Mouse (Mus musculus) liver, embryonic 11.5 days (tissue): ENCODE results near the gene Pax7. TPM values are rescaled to one million over a fixed set of nuclear protein-coding genes. Genes with fewer than 3 reads are reported as not detected.

Source experiments
- ATAC-seq: fragments of 200-750 bp; cut with Nextera tagmentation; replicated peaks from 2 replicates; pipeline ENCODE4 v1.8.0; 2017; ENCODE audit warnings: moderate number of reproducible peaks, mild to moderate bottlenecking, moderate TSS enrichment, moderate library complexity; ENCODE audit not compliant: low FRiP score
- DNase-seq: peaks from one replicate; pipeline ENCODE4 v3.0.0-alpha.2; 2017; ENCODE audit warnings: low spot score
- H3K27ac ChIP-seq: fragments of 300-500 bp; sonication (generic); 2 replicates; pipeline ENCODE4 v1.5.1; 2014; ENCODE audit warnings: mild to moderate bottlenecking, low read depth, low read length, control low read depth
- H3K27me3 ChIP-seq: fragments of 300-500 bp; sonication (generic); replicated peaks from 2 replicates; pipeline ENCODE4 v1.6.1; 2014; ENCODE audit warnings: low read length, mixed read lengths; ENCODE audit not compliant: control insufficient read depth, insufficient read depth
- H3K36me3 ChIP-seq: fragments of 300-500 bp; sonication (generic); 2 replicates; pipeline ENCODE4 v1.6.1; 2014; ENCODE audit warnings: mild to moderate bottlenecking, low read length, moderate library complexity, mixed read lengths; ENCODE audit not compliant: control insufficient read depth, insufficient read depth
- H3K4me1 ChIP-seq: fragments of 300-500 bp; sonication (generic); replicated peaks from 2 replicates; pipeline ENCODE4 v1.6.1; 2014; ENCODE audit warnings: low read length, mixed read lengths; ENCODE audit not compliant: control insufficient read depth, insufficient read depth
- H3K4me2 ChIP-seq: fragments of 300-500 bp; sonication (generic); 2 replicates; pipeline ENCODE4 v1.6.1; 2014; ENCODE audit warnings: mild to moderate bottlenecking, control low read depth, moderate library complexity
- H3K4me3 ChIP-seq: fragments of 300-500 bp; sonication (generic); 2 replicates; pipeline ENCODE4 v1.5.1; 2014; ENCODE audit warnings: low read depth, low read length, control low read depth
- H3K9ac ChIP-seq: fragments of 300-500 bp; sonication (generic); 2 replicates; pipeline ENCODE4 v1.6.1; 2014; ENCODE audit warnings: low read depth, low read length, control low read depth
- H3K9me3 ChIP-seq: fragments of 300-500 bp; sonication (generic); 2 replicates; pipeline ENCODE4 v1.6.1; 2016; ENCODE audit warnings: low read length, inconsistent platforms, mixed read lengths; ENCODE audit not compliant: control insufficient read depth
- WGBS: fragments of 180-500 bp; shearing (Covaris S2); extraction: QIAGEN DNeasy Blood & Tissue Kit; methylation state at CpG from one replicate; pipeline ENCODE4 v1.1.7; 2014; 5-methylcytosine and 5-hydroxymethylcytosine counted together
- polyA plus RNA-seq: library from polyadenylated mRNA; unstranded; fragments of >200 nt; fragmentation: Nextera tagmentation; extraction: Ambion mirVana; gene quantifications from 2 replicates; pipeline ENCODE4 v1.2.1, GENCODE M21; 2014

The Pax7 gene
- polyA plus RNA-seq, 1 experiment from 2014 or later, result 0.19 TPM

GRCm38 (mm10) chr4:139756931-139757330 is 76.4 kb downstream of the Pax7 start:
- peaks cover 43% of the 10 kb centered on the region for H3K27me3 ChIP-seq
- no peaks in the 10 kb centered on the region for H3K36me3 ChIP-seq
- H3K9me3 ChIP-seq, result no peaks in the 10 kb centered on the region
- no peak overlapping the region for H3K4me3 ChIP-seq
- no peak overlapping the region for H3K27ac ChIP-seq
- H3K4me1 ChIP-seq, result no peaks in the 10 kb centered on the region
- H3K4me2 ChIP-seq, result no peak overlapping the region
- DNase-seq, result no peak
- H3K9ac ChIP-seq, result no peak overlapping the region
- 11% methylated on average over 13 of the region's 13 CpGs for WGBS
- no peak for ATAC-seq

- Histone ChIP-seq H3K9me3 (no peaks in the 10 kb centered on the region), H3K27ac (no peak overlapping the region), H3K4me3 (no peak overlapping the region), H3K9ac (no peak overlapping the region), H3K27me3 (peaks cover 30% of the 10 kb centered on the region), H3K4me1 (no peaks in the 10 kb centered on the region), H3K36me3 (no peaks in the 10 kb centered on the region), H3K4me2 (no peak overlapping the region)
- ATAC-seq (no peak), DNase-seq (no peak)
- 21% methylated on average over 11 of the region's 11 CpGs for WGBS
Measured at GRCm38 (mm10) chr4:139754148-139754710, 79.1 kb downstream of the Pax7 start.

GRCm38 (mm10) chr4:139750926-139751325 is 82.4 kb downstream of the Pax7 start:
- H3K9ac ChIP-seq, result no peak overlapping the region
- no peak overlapping the region for H3K27ac ChIP-seq
- H3K4me3 ChIP-seq, result no peak overlapping the region
- no peaks in the 10 kb centered on the region for H3K36me3 ChIP-seq
- WGBS, result 84% methylated on average over 5 of the region's 5 CpGs
- H3K4me2 ChIP-seq, result no peak overlapping the region
- DNase-seq (no peak), ATAC-seq (no peak)
- H3K9me3 ChIP-seq, result no peaks in the 10 kb centered on the region
- H3K4me1 ChIP-seq, result no peaks in the 10 kb centered on the region
- H3K27me3 ChIP-seq, result peaks cover 12% of the 10 kb centered on the region; the same call in 1 of the 2 replicates

GRCm38 (mm10) chr4:139747190-139747936 is 86.0 kb downstream of the Pax7 start:
- Histone ChIP-seq H3K9me3 (no peaks in the 10 kb centered on the region), H3K36me3 (no peaks in the 10 kb centered on the region), H3K4me1 (no peaks in the 10 kb centered on the region; the same call in 1 of the 2 replicates), H3K4me2 (no peak overlapping the region), H3K9ac (no peak overlapping the region), H3K27me3 (no peaks in the 10 kb centered on the region), H3K27ac (no peak overlapping the region), H3K4me3 (no peak overlapping the region)
- no peak for ATAC-seq
- WGBS, result 51% methylated on average over 12 of the region's 12 CpGs
- DNase-seq, result no peak

- ATAC-seq (no peak), DNase-seq (no peak)
- Histone ChIP-seq H3K27me3 (no peaks in the 10 kb centered on the region), H3K4me1 (no peaks in the 10 kb centered on the region; the same call in 1 of the 2 replicates), H3K4me3 (no peak overlapping the region), H3K36me3 (no peaks in the 10 kb centered on the region), H3K4me2 (no peak overlapping the region), H3K9me3 (0 out of 2 replicates have a peak, but pooled peaks cover 2% of the 10 kb centered on the region), H3K9ac (no peak overlapping the region), H3K27ac (no peak overlapping the region)
- 66% methylated on average over 12 of the region's 12 CpGs for WGBS
Measured at GRCm38 (mm10) chr4:139746177-139746576, 87.2 kb downstream of the Pax7 start.

GRCm38 (mm10) chr4:139744765-139745395 is 88.4 kb downstream of the Pax7 start:
- H3K4me1 ChIP-seq, result no peaks in the 10 kb centered on the region; the same call in 1 of the 2 replicates
- H3K9ac ChIP-seq, result no peak overlapping the region
- H3K27ac ChIP-seq, result no peak overlapping the region
- no peak for DNase-seq
- no peaks in the 10 kb centered on the region for H3K36me3 ChIP-seq
- 0 out of 2 replicates have a peak, but pooled peaks cover 2% of the 10 kb centered on the region for H3K9me3 ChIP-seq
- H3K4me2 ChIP-seq, result no peak overlapping the region
- 52% methylated on average over 12 of the region's 12 CpGs for WGBS
- H3K27me3 ChIP-seq, result no peaks in the 10 kb centered on the region; the same call in 1 of the 2 replicates
- no peak overlapping the region for H3K4me3 ChIP-seq
- ATAC-seq, result no peak

GRCm38 (mm10) chr4:139743626-139744025 is 89.7 kb downstream of the Pax7 start:
- ATAC-seq (no peak), DNase-seq (no peak)
- no peak overlapping the region for H3K4me3 ChIP-seq
- H3K27me3 ChIP-seq, result no peaks in the 10 kb centered on the region; the same call in 1 of the 2 replicates
- no peaks in the 10 kb centered on the region for H3K36me3 ChIP-seq
- no peak overlapping the region for H3K4me2 ChIP-seq
- H3K4me1 ChIP-seq, result no peaks in the 10 kb centered on the region; the same call in 1 of the 2 replicates
- H3K27ac ChIP-seq, result no peak overlapping the region
- 79% methylated on average over 3 of the region's 3 CpGs for WGBS
- H3K9me3 ChIP-seq, result 0 out of 2 replicates have a peak, but pooled peaks cover 2% of the 10 kb centered on the region
- no peak overlapping the region for H3K9ac ChIP-seq

GRCm38 (mm10) chr4:139737035-139737434 is 96.3 kb downstream of the Pax7 start:
- no peak for ATAC-seq
- H3K27ac ChIP-seq, result no peak overlapping the region

More at GRCm38 (mm10) chr4:139737035-139737434, 96.3 kb downstream of the Pax7 start:
- 0 out of 2 replicates have a peak, but pooled peaks cover 2% of the 10 kb centered on the region for H3K9me3 ChIP-seq
- 93% methylated on average over 9 of the region's 9 CpGs for WGBS
- no peak for DNase-seq
- no peak overlapping the region for H3K4me3 ChIP-seq
- H3K36me3 ChIP-seq, result no peaks in the 10 kb centered on the region
- no peaks in the 10 kb centered on the region; the same call in 1 of the 2 replicates for H3K27me3 ChIP-seq
- no peak overlapping the region for H3K9ac ChIP-seq
- no peaks in the 10 kb centered on the region for H3K4me1 ChIP-seq
- no peak overlapping the region for H3K4me2 ChIP-seq
